Mouse (Mus musculus) kidney, postnatal 4 days (tissue): Measurements from ENCODE around the gene Pah.

Experiments
- DNase-seq, 2 experiments: peaks; one replicate each; pipeline ENCODE4 v3.0.0; 2021; ENCODE audit warnings: mixed read lengths in 2 of 2

Gene Pah

DNA sequence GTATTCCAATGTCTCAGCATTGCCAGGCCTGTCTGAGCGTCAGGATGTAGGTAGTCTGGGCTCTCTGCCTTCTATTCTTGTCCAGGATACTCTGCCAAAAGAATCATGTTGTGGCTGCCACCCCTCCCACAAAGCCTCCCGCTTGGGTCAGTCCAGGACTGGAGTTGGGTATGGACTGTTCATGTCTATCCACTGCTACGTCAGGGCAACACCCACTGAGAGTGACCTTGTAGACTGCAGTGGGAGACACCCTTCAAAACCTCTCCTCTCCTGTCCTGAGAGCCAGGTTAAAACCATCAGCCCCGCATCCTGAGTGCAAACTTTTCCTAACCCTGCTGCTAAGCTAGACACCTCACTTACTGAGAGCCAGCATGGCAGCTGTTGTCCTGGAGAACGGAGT, at the start of gene Pah:
Gene Pah (plus strand): TSS at position 150 of the 400 bp plus-strand sequence.
- peak; percentile 8 to 26 for DNase-seq

DNA sequence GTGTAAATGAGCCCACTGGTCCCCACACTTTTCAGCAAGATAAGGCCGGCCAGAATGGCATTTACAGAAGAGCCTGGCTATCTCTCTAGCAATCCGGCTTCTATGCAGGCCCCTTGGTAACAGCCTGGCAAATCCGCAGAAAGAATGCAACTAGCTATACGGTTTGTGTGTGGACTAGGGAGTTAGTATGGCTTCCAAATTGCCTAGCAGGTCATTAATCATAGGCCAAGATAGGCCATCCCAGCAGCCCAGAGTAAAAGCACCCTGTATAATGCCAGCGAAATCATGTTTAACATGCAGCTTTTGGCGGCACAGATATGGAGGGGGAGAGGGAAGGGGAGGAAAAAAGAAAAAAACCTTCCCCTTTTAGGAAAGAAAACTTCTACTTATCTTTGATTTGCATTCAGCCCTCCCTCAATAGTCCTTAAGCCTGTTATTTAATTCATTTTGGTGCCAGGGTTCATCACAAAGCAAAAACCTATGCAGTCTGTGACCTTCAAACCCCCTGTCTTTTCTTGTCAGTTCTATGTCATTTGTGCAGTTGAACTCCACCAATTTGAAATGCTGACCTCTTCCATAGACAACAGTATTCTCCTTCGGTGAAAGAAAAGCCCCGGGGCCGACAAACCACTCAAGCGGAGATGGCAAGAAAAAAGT, 48.0 kb upstream of the Pah start:
- no peak for DNase-seq

DNA sequence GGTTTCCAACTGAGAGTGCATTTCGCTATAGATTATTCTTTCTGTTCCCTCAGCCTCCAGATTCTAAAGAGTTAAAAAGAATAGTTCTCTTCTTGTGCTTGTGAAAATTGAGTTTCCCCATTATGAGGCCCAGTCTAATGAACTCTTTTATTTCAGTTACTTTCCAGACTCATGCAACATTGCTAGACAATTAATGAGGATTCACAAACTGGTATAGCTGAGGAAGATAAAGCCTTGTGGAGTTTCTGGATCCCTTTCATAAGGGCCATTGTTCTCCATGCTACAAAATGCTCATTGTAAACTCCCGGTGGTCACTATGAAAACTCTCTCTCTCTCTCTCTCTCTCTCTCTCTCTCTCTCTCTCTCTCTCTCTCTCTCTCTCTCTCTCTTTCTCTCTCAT, 46.6 kb upstream of the Pah start:
- no peak for DNase-seq

DNA sequence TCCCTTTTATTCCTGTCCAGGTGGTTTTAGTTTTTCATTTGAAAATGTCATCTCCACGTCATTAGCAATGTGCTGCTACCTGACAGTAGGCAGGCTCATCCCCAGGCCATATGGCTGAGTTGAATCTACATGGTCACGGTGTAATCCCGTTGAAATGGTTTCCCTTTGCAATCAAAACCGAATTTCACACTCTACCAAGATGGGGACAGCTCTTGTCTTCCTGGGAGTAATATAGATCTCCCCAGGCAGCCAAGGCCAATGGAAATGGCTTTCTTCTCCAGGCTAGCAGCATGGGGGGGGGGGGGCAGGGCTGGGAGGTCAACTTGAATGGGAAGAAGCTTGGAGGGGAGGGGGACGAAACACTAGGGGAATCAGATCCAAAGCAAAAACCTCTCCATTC, 43.7 kb upstream of the Pah start:
- no peak for DNase-seq

DNA sequence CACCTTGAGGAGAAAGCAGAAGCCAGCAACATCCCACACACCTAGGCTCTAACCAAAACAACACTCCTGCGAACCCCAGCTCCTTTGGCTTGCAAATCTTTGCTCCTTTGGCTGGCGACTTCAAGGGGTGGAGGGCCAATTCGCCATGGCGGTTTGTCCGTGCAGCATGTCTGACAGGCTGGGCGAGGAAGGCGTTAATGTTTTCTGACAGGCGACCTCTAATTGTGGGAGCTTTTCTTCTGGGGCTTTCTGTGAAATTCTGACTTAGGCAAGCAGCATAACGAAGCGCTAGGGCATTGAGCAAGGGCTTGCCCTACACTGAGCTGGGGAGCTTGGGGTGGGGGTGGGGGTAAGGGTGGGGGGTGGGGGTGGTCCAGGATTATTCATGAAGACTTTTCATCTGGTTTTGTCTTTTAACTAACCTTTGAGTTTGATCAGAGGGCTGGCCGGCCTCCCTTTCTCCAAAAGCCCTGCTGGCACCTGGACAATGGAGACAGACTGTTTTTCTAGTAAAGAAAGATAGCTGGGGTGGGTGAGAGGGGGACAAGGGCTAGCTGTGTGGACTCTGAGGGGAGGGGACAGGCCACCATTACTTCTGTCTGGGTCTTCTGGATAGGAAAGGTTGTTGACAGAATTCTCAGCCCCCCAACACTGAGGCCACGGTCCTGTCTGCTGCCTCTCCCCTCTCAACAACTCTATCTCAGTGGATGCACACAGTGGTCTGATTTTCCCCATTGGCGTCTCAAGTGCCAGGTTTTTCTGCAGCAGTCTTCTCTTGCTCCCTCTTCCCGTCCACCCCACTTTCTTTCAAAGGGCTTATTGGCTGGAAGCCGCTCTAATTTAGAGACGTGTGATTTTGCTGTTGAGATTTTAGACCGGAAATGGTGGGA, 36.5 kb upstream of the Pah start:
- no peak for DNase-seq

DNA sequence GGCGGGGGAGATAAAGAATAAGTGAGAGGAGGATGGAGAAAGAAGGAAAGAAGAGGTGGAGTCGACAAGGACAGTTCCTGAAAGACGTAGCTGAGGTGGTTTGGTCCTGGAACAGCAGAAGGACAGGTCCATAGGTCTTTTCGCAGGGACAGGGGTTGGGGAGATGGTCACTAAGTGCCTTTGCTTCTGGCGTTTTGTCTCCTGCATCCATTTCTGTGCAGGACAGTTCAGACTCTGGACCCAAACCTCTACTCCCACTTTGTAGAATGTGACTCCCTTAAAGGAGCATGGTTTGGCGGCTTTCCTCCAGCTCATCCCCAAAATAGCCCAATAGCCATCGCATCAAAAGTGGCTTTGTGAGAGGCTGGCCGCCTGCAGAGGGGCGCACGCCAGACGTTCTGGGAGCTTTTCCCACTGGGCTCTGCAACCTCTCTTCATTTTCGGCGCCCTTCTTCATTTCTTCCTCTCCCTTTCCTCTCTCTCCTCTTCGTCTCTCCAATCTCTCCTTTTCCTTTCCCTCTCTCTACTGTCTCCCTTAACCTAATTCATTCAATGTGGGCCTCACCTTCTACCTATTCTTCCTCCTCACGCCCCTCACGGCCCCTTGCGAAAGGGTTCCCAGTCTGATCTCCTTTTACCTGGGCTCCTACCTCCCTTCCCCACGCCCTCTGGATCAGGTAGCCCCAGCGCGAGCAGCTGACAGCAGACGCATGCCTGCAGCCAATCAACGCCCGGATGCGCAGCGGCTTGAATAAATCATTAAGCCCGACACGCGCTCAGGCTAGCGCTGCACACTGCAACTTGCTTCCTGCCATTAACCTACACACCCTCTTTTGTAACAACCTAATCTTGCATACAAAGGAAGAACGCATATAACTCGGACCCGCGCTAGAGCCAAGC, 35.6 kb upstream of the Pah start:
- DNase-seq = peak; percentile 53 to 70

DNA sequence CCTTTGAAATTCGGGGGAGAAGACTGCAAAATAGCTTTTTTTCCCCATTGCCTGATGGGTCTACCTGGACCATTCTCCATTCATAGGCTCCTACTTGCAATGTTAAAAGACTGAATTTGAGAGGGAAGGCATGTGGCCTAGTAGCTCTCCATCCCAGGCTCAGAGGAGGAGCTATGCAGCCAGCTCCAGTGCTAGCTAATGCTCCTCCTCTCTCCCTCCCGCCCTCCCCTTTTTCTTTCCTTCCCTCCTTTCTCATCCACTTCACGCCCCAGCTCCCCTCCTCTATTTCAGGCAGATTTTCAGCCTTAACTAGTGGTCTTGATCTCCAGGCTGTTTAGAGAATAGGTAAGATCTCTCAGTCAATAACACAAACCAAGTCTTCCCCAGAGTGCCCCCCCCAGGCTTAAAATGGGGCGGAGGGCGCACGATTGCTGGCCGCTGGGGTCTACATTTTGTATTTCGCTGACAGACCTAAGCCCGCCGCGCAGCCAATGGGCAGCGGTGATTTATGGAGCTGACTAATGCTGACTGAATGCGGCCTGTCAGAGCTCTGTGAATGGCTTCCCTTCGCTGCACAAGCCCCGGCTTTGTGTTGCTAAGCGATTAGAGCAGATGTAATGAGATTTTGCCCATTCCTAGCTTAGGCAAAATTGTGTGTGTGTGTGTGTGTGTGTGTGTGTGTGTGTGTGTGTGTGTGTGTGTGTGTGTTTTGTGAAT, 33.0 kb upstream of the Pah start:
- peak; percentile 43 to 59 for DNase-seq

DNA sequence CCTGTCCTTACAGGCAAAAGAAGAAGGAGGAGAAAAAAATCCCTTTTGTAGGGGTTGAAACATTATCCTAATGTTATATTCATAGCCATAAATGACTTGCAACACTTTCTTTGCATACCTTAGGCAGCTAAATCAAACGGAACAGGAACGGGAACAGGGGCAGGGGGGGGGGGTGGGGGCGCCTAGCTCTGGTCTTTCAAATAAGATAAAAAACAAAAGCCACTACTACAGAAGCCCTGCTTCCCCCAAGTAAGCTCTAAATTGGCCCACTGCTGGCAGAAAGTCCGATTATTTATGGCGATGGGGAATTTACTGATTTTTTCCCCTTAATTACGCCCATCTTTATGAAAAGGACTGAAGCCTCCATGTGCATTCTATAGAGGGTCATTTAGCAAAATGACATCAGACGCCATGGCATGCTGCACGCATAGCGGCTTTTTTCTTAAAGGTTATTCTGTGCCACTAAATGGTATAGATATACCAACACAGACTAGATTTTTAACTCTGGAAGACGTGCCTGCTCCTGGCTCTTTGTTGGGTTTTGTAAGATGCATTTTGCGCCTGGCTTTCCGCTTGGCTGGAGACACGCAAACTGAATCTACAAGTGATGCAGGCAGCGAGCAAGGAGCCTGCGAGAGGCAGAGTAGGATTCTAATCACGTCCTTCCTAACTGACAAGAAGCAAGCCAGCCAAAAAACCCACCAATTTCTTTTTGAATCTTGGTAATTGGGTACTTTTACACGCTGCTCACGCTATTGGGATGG, 32.2 kb upstream of the Pah start:
- DNase-seq = no peak

DNA sequence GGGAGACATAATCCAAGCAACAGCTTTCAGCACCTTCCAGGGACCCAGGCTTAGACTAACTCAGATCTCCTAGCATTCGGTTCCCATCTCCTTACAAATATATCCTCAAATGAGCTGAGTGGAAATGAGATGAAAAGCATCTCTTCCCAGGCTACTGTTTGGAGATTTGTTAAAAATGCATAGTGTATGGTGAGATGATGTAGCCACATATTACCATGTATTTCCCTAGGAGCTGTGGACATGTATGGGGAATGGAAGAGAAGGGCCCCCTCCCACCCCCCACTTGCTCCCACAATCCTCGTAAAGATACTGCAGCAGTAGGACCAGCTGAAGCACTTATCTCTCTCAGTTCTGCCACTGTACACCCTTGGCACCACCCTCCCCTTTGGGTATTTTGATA, 31.3 kb upstream of the Pah start:
- no peak for DNase-seq

DNA sequence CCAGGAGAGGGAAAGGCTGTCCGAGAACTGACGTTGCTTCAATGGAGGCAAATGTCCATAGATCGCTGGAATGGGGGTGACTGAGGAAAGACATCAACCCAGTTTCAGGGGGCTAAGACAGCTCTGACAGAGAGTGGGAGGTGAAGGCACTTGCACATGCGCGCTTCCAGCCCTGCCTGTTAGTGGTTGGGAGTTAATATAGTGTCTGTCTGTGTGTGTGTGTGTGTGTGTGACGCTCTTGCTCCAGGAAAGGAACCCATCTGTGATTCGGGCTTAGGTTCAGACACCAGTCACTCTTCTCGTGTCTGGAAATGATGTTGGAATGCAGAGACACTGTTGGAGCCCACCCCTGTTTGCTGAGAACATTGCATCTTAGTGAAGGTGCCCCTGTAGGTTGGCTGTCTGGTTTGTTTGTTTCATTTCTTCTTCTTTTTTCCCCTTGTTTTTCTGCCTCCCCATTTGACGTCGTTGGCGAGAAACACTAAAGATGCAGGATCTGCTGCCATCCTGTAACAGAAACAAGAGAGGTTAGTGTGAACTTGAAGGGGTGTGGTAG, 30.0 kb upstream of the Pah start:
- DNase-seq = no peak

DNA sequence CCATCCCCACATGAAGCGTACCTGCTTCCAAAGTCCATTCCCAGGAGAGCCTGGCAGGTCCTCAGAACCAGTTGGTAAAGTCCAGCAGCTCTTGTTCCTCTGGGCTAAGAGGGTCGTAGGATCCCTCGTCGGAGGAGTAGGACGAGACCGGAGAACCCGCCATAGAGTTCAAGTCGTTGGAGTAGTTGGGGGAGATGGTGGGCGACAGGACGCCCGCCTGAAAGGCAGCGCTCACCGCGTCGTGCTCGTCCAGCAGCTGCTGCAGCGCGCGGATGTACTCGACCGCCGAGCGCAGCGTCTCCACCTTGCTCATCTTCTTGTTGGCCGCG, 29.3 kb upstream of the Pah start:
- DNase-seq = no peak

DNA sequence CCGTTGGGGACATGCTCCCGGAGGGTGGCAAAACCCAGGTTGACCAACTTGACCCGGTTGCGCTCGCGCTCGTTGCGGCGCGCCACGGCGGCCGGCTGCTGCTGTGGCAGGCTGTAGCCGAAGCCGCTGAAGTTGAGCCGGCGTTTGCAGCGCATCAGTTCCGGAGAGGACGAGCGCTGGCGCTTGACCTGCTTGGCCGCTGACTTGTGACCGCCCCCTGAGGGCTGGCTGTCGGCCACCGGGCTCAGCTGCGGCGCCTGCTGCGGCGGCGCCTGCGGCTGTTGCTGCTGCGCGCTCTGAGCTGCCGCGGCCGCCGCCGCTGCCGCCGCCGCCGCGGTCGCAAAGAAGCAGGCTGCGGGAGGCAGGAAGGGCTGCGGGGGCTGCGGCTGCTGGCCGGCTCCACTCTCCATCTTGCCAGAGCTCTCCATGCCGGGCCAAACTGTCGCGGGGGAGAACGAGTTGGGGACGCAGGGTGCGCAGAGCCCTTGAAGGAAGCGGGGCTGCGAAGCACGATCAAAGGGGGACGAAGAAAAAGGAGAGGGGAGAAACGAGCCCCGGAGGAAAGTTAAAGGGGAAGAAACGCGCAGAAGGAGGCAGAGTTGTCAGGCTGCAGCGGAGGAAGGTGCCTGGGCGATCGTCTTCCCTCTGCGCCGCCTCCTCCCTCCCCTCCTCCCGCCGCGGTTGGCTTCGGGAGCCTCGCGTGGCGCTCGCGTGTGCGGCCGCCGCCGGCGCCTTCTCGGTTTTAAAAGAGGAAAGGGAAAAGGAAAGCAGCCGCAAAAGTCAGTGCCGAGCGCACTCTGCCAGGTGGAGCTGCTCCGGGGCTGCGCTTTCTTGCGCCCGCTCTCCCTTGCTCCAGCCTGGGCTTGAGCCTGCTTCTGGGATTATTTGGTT, 28.7 kb upstream of the Pah start:
- DNase-seq = peak; percentile 71 to 81

DNA sequence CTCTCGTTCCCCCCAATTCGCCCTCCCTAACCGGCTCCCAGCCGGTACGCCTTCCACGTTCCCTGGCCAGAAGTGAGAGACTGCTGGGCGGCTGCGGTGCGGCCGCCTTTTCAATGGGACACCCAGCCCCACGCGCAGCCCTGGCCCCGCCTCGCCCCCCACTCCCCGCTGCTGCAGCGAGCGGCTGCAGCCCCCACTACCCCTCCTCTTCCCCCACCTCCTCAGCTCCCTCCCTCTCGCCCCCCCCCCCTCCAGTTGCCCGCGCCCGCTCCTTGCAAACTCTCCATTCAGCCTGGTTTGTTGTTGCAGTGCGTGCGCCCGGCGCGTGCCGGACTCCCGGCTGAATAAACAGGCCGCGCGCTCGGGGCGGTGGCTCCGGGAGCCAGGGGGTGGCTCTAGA, 28.0 kb upstream of the Pah start, which contains the start of gene Ascl1:
Gene Ascl1 (minus strand): TSS at position 85 of the 400 bp plus-strand sequence.
- peak in 1 of 2 experiments; percentile 23 for DNase-seq

DNA sequence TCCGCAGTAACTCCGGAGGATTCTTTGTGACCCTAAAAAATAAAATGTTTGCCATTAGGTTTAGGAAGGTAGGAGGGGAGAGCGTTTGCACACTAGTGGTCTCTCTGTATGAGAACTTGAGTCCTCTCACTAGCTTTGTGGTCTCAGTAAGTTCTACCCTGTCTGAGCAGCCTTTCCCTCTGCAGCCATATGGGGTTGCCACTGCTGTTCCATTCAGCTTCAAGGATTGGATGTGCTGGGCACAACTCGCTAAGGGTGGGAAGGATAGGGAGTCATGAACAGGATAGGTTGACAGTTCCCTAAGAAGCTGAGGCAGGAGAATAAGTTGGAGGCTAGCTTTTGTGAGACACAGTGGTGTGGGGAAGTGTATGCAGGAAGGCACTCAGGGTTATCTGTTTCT, 27.4 kb upstream of the Pah start:
- no peak for DNase-seq

DNA sequence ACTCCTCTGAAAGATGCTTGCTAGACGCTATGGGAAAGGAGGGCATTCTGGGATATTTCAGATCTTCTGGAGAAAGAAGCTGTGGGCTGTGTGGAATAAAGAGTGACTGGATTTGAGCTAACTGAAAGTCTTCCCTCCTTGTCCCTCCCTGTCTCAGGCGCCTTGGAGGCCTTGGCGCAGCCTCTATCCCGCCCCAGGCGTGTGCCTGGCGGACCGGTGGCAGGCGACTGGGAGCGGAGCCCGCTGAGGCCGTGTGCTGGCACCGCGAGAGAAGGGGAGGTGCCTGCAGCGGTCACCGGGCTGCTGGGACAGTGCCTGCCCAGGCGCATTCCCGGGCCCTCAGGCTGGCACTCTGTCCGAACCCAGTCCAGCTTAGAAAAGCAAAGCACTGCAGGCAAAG, 27.0 kb upstream of the Pah start:
- DNase-seq = peak in 1 of 2 experiments; percentile 43

DNA sequence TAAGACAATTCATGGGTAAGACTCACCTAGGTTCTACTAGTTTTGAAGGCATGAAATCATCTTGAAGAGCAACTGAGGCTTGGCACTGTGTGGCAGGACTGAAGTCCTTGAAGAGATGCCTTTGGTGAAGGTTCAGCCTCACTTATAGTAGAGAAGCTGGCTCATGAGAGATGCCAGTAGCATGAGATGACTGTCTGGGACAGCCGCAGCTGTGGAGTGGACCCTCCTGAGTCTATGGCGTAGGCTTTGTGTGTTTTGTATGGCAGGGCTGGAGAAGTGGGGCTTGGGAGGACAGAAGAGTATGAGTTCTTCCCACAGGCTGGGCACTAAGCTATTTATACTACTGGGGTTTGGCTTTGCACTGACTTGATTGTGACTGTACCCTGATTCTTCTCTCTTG, 24.5 kb upstream of the Pah start:
- DNase-seq = no peak

DNA sequence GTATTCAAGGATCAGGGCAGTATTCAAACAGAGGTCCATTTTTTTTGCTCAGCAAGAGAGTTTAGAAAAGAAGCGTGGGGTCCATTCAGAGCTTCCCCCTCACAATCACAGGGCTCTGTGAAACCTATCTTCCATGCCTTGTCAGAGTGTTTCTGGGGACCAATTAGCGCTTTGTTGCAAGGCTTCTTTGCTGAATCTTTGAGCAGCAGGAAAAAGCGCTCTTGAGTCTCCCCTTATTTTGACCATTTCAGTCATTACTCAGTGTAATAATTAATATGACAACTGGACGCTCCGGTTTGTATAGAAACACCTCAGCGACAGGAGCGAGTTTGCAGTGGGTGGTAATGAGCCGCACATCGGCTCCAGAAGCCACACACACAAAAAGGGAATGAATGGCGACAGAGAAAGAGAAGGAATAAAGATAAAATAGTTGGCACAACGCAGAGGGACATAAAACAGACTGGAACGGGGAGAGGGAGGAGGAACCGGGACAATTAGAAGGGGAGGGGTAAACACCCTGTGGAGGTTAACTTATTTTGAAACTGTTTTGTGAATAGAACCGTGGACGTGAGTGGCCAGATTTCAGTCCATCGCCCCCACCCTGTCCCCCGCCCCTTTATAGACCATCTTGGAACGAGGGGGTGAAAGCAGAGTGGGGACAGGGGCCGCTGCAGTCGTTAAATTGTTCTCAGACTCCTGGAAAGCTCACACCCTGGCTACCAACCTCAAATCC, 20.5 kb upstream of the Pah start:
- DNase-seq = no peak

DNA sequence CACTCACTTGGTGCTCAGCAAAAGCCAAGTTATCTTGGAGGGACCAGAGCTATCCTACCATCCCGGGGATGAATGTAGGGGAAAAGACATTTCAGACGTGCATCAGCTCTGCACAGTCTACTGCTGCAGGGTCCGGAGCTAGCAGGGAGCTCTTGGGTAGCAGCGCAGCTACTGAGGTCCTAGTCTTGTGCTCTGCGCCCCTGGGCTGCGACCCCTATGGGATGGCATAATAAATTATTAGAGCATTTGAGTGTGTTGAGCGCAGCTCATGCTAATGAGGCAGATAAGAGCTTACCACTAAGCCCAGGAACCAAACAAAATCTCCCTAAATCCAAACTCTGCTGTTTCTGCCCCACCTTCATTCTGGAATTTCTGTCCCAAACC, 19.9 kb upstream of the Pah start:
- DNase-seq = no peak

DNA sequence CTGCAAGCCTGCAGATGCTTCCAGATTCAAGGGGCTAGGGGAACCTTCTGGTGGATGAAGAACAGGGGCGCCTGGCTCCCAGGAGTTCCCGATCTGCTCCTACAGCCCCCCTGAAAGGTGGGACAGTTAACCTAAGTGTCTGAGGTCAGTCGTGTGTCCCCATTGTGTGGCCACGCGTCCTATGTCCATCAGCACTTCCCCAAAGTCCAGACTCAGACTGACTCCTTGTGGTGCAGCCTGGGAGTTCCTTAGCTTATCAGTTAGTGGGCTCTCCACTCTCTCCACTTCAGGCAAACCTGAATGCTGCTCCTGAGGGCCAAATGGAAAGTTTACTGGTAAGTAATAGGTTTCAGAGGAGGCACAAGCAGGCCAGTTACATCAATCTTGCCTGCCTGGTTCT, 19.3 kb upstream of the Pah start:
- no peak for DNase-seq

DNA sequence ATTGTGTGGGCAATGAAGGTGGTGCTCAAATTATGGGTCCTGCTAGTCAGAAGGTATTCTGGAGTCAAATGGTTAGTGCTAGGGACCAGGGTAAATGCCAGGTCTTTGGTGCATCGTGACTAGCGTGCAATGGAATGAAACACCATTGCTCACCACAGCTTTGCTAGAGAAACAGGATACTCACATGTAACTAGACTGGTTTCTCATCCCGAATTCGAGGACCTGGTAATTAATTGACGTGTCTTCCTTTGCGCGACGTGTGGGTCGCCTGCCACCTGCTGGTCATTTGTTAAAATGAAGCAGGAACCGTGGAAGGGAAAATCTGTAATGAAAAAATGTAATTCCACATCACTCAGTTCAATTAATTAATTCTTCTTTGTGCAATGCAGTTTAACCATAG, 17.6 kb upstream of the Pah start:
- peak; percentile 74 to 75 for DNase-seq
